Mouse (Mus musculus): ENCODE results near the gene Ddx1. TPM values are rescaled to one million over a fixed set of nuclear protein-coding genes. Genes with fewer than 3 reads are reported as not detected.

Gene Ddx1
- polyA plus RNA-seq, 1 experiment from 2014 or later: 47.3 TPM

GRCm38 (mm10) chr12:13176136-13176535, 72.9 kb downstream of the Ddx1 start:
- no peak overlapping the region for H3K4me2 ChIP-seq (replicated peaks; ENCODE audit: low read depth)
- no peak overlapping the region for H3K9ac ChIP-seq (ENCODE audit: low read depth, low read length)
- no peaks in the 10 kb centered on the region for H3K9me3 ChIP-seq (ENCODE audit: control insufficient read depth)
- ATAC-seq: no peak
- peaks cover 4% of the 10 kb centered on the region; the same call in 1 of the 2 replicates for H3K4me1 ChIP-seq (replicated peaks; ENCODE audit: control insufficient read depth, insufficient read depth, low read length)
- no peak overlapping the region for H3K27ac ChIP-seq (ENCODE audit: low read depth, low read length)
- H3K27me3 ChIP-seq (replicated peaks; ENCODE audit: control insufficient read depth, insufficient read depth, low read length): no peaks in the 10 kb centered on the region
- no peaks in the 10 kb centered on the region for H3K36me3 ChIP-seq (ENCODE audit: control insufficient read depth, insufficient read depth)
- TF ChIP-seq CTCF (IDR thresholded peaks at IDR 0.05; ENCODE audit: low read depth): no peak
- H3K4me3 ChIP-seq (ENCODE audit: low read depth, low read length): no peak overlapping the region
- 48% methylated on average over 2 of the region's 2 CpGs for WGBS

- Histone ChIP-seq H3K27ac (ENCODE audit: low read depth, low read length) (no peak overlapping the region), H3K9ac (ENCODE audit: low read depth, low read length) (no peak overlapping the region), H3K4me2 (replicated peaks; ENCODE audit: low read depth) (no peak overlapping the region), H3K27me3 (replicated peaks; ENCODE audit: control insufficient read depth, insufficient read depth, low read length) (no peaks in the 10 kb centered on the region), H3K36me3 (ENCODE audit: control insufficient read depth, insufficient read depth) (no peaks in the 10 kb centered on the region), H3K9me3 (ENCODE audit: control insufficient read depth) (no peaks in the 10 kb centered on the region), H3K4me1 (replicated peaks; ENCODE audit: control insufficient read depth, insufficient read depth, low read length) (no peaks in the 10 kb centered on the region), H3K4me3 (ENCODE audit: low read depth, low read length) (no peak overlapping the region)
- no peak for ATAC-seq
- WGBS: 62% methylated on average over 6 of the region's 6 CpGs
- no peak for TF ChIP-seq CTCF (IDR thresholded peaks at IDR 0.05; ENCODE audit: low read depth)
Observed at GRCm38 (mm10) chr12:13174022-13174421, 75.0 kb downstream of the Ddx1 start.

GRCm38 (mm10) chr12:13168073-13168472, 80.9 kb downstream of the Ddx1 start:
- Histone ChIP-seq H3K9me3 (ENCODE audit: control insufficient read depth) (no peaks in the 10 kb centered on the region), H3K36me3 (ENCODE audit: control insufficient read depth, insufficient read depth) (no peaks in the 10 kb centered on the region), H3K4me1 (replicated peaks; ENCODE audit: control insufficient read depth, insufficient read depth, low read length) (no peaks in the 10 kb centered on the region), H3K27ac (ENCODE audit: low read depth, low read length) (no peak overlapping the region), H3K4me3 (ENCODE audit: low read depth, low read length) (no peak overlapping the region), H3K4me2 (replicated peaks; ENCODE audit: low read depth) (no peak overlapping the region), H3K27me3 (replicated peaks; ENCODE audit: control insufficient read depth, insufficient read depth, low read length) (no peaks in the 10 kb centered on the region), H3K9ac (ENCODE audit: low read depth, low read length) (no peak overlapping the region)
- no peak for TF ChIP-seq CTCF (IDR thresholded peaks at IDR 0.05; ENCODE audit: low read depth)
- no peak for ATAC-seq
- WGBS: 72% methylated on average over 1 of the region's 1 CpGs

- WGBS: 82% methylated on average over 5 of the region's 5 CpGs
- Histone ChIP-seq H3K4me1 (replicated peaks; ENCODE audit: control insufficient read depth, insufficient read depth, low read length) (no peaks in the 10 kb centered on the region), H3K9me3 (ENCODE audit: control insufficient read depth) (no peaks in the 10 kb centered on the region), H3K4me2 (replicated peaks; ENCODE audit: low read depth) (no peak overlapping the region), H3K27me3 (replicated peaks; ENCODE audit: control insufficient read depth, insufficient read depth, low read length) (no peaks in the 10 kb centered on the region), H3K27ac (ENCODE audit: low read depth, low read length) (no peak overlapping the region), H3K4me3 (ENCODE audit: low read depth, low read length) (no peak overlapping the region), H3K36me3 (ENCODE audit: control insufficient read depth, insufficient read depth) (no peaks in the 10 kb centered on the region), H3K9ac (ENCODE audit: low read depth, low read length) (no peak overlapping the region)
- ATAC-seq: no peak
- TF ChIP-seq CTCF (IDR thresholded peaks at IDR 0.05; ENCODE audit: low read depth): no peak
Observed at GRCm38 (mm10) chr12:13167116-13167515, 81.9 kb downstream of the Ddx1 start.

Other genes with a start within 250 kb of the Ddx1 start
- 13.9 TPM in 2 replicates for gene Nbas, start 19.9 kb upstream of the Ddx1 start, polyA plus RNA-seq (2015; fragmentation: Nextera tagmentation; extraction: Ambion mirVana)